Mouse (Mus musculus) gastrocnemius, postnatal 36 days (tissue): ENCODE data around the gene Krt36. TPM values are rescaled to one million over a fixed set of nuclear protein-coding genes. Genes with fewer than 3 reads are reported as not detected.

Experiments
- DNase-seq, 2 experiments: peaks; one replicate each; pipeline ENCODE4 v3.0.0; 2022
- intact Hi-C: fragments of 180-260 bp; cut with DNase I; formaldehyde crosslinking; loops from one replicate; pipeline ENCODE4 v1.15.1; 2025
- long read RNA-seq, 2 experiments: library from polyadenylated mRNA; stranded (forward); transcript quantifications; one replicate each; pipeline ENCODE4 v2.0.0; 2021
- total RNA-seq, 2 experiments: library from RNA; stranded (reverse); gene quantifications; 2 replicates each; pipeline ENCODE4 v1.2.3; 2021

Gene Krt36
- total RNA-seq, result not detected
- long read RNA-seq, experiment 1, result 0 reads
- long read RNA-seq, experiment 2, result 0 reads

DNA sequence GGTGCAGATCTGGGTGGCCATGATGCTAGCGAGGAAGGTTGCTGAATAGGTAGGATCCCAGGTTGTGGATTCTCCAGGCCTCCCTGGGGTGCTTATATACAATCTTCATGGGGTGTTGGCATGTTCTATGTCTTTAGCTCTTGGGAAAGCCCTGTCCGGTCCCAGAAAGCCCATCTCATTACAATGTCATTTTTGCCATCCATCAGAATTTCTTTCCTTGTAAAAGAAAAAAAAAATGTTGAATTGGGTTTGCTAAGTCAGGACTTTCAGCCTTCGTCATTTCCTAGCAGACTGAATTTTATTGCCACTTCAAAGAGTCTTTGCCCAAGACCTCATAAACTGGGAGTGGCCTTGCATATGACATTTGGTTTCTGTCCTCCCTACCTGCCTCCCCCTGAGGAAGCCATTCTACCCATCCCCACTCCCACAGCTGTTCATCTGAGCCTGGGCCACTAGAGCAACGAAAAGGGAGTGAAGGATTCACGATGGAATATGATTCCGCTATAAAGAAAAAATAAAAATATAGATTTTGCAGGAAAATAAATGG is at the start of gene Krt36:
Krt36 (minus strand) TSS at position 51 of the 547 bp plus-strand sequence.
- DNase-seq, result no peak
- intact Hi-C loops, result no loop called here

DNA sequence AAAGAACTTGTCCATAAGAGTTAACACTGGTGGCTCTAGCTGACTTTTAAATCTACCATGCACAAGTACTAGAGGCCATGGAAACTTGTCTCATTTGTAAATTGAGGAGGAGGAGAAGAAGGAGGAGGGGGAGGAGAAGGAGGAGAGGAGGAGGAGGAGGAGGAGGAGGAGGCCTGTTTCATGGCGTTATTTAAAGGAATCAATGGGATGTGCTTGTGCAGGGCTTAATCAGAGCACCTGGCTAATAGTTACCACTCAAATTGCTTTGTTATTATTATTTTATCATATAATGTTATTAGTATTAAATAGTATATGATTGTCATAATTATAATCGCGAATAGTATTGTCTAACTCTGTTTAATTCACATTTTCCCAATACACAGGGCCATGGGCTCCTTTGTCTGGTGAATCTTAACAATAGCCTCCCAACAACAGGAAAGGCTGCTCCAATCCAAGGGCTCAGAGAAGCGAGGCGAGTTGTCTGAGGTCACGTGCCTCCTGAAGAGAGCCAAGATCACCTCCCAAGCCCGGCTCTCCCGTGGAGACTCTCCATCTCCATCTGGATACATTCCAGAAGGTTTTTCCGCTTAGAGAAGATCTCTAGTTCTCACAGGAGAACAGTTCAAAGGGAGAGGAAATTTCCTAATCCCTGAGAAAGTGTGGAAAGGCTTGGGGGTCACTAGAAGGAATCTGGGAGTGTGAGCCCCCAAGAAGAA is 43.3 kb upstream of the Krt36 start, which contains the start of gene Krt19:
Krt19 (minus strand) TSS at position 51 of the 716 bp plus-strand sequence.
- intact Hi-C loops, result no loop called here
- no peak for DNase-seq

GRCm38 (mm10) chr11:100147566-100148353 is 42.3 kb upstream of the Krt36 start:
- intact Hi-C loops, result no loop called here
- no peak for DNase-seq

DNA sequence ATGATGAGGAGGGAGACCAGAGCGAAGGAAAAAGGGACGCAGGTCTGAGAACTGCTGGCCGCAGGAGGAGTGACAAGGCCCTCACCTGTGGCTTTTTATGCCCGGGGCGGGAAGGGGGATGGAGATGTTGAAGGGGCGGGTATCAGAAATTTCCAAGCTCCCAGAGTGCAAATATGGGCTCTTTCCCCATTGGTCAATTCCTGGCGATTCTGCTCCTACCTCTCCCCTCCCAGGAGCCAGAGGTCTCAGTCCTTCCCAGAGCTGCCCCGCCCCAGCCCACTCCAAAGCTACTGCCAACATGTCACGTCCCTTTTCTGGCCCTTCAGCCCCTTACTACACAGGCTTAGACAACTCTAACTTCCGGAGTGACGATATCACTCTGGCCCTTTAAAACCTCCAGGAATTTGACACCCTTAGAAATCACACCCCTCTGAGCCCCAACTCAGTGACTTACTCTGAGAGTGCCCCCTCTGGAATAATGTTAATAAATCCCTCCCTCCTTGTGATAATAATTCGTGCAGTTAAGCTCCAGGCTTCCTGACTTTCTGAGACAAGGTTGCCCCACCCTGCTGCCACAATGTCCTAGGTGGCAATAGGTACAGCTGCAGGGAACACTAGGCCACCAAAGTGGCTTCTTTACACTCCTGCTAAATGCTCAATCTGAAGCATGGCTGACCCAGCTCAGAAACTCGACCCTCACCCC is 40.6 kb upstream of the Krt36 start:
- intact Hi-C loops, result no loop called here
- DNase-seq, result no peak

GRCm38 (mm10) chr11:100145104-100145503 is 39.7 kb upstream of the Krt36 start:
- intact Hi-C loops, result no loop called here
- DNase-seq, result no peak

- DNase-seq, result peak in 1 of 2 experiments; percentile 15
- intact Hi-C loops, result no loop called here
Measured at GRCm38 (mm10) chr11:100140966-100141365, 35.5 kb upstream of the Krt36 start.

GRCm38 (mm10) chr11:100139391-100139790 is 34.0 kb upstream of the Krt36 start:
- DNase-seq, result no peak
- intact Hi-C loops, result loop anchor here (5.0 kb wide), 1 partner anchor 247 kb away; no protein-coding TSS in a partner anchor

- DNase-seq, result no peak
- intact Hi-C loops, result loop anchor here (5.0 kb wide), 1 partner anchor 247 kb away; no protein-coding TSS in a partner anchor
Measured at GRCm38 (mm10) chr11:100138809-100139208, 33.4 kb upstream of the Krt36 start.

- no peak for DNase-seq
- intact Hi-C loops, result loop anchor here (5.0 kb wide), 1 partner anchor 245 kb away; no protein-coding TSS in a partner anchor
Measured at GRCm38 (mm10) chr11:100137693-100138092, 32.3 kb upstream of the Krt36 start.

DNA sequence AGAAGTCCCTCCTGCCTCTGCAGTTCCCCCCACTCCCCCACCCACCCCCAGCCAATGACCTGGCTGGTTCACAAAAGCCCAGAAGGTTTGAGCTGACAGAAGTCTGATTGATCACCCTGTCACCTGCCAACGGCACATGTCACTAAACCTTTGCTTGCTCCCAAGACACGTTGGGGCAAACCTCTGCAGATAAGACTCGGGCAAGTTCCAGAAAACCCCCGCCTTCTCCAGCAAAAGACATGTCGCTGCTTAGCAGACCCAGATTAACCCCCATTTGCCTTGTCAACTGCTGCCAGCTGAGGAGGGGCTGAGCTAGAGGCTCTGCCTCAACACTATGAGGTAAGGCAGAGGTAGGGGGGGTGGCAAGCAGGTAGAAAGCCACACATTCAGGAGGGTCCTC is 31.1 kb upstream of the Krt36 start:
- DNase-seq, result no peak
- intact Hi-C loops, result loop anchor here (5.0 kb wide), 1 partner anchor 244 kb away; no protein-coding TSS in a partner anchor

GRCm38 (mm10) chr11:100135731-100136130 is 30.3 kb upstream of the Krt36 start, which contains the start of gene Krt15:
TSS of gene Krt15 (minus strand) at chr11:100135928.
- DNase-seq, result no peak
- intact Hi-C loops, result loop anchor here (5.0 kb wide), 1 partner anchor 243 kb away; no protein-coding TSS in a partner anchor

DNA sequence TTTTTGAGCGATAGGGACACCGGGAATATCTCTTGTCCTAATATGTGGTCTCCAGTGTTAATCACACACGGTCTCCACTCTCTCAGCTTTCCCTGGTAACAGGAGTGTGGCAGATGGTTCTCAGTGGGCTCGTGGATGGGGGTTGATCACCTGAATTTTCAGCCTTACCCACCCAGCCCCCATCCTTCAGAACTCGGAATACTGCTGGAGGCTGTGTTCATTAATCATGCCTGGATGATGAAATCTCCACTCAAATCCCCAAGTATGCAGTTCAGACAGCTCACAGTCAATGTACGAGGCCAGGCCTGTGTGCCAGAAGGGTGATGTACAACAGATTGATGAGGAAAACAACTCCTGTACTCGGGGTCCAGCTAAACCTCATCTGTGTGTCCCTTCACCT is 19.5 kb upstream of the Krt36 start:
- no peak for DNase-seq
- intact Hi-C loops, result no loop called here

- intact Hi-C loops, result no loop called here
- DNase-seq, result no peak
Measured at GRCm38 (mm10) chr11:100121466-100121865, 16.0 kb upstream of the Krt36 start, which contains the start of gene Krt13. TSS of gene Krt13 (minus strand) at chr11:100121566.

GRCm38 (mm10) chr11:100120331-100120730 is 14.9 kb upstream of the Krt36 start:
- intact Hi-C loops, result no loop called here
- DNase-seq, result no peak

GRCm38 (mm10) chr11:100113742-100114029 is 8.3 kb upstream of the Krt36 start:
- DNase-seq, result no peak
- intact Hi-C loops, result no loop called here

GRCm38 (mm10) chr11:100112935-100113741 is 7.7 kb upstream of the Krt36 start:
- DNase-seq, result no peak
- intact Hi-C loops, result no loop called here

GRCm38 (mm10) chr11:100102693-100103429 is 2.6 kb downstream of the Krt36 start:
- intact Hi-C loops, result no loop called here
- no peak for DNase-seq

GRCm38 (mm10) chr11:100100391-100100790 is 5.0 kb downstream of the Krt36 start:
- no peak for DNase-seq
- intact Hi-C loops, result no loop called here

DNA sequence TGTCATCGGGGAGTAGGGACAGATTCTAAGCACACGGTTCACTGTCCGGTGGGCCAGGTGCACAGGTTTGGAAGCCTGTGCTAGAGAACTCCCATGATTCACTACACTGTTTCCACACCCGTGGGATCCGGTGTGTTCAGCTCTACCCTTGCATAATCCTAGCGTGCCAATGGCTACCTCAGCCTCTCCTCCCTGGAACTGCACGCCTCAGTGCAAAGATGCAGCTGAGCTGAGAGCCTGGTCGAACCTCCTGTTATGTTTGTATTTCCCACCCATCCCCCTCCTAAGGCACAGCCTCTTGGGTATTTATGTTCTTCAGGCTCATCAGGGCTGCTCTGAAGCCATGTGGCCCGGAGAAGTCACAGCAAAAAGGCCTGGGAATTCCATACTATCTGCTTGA is 7.6 kb downstream of the Krt36 start:
- intact Hi-C loops, result no loop called here
- no peak for DNase-seq
